Mouse (Mus musculus) lung, embryonic 16.5 days (tissue): ENCODE measurements around the gene Sp2. TPM values are rescaled to one million over a fixed set of nuclear protein-coding genes. Genes with fewer than 3 reads are reported as not detected.

Experiments used
- ATAC-seq: fragments of 200-750 bp; cut with Nextera tagmentation; 2 replicates; pipeline ENCODE4 v1.8.0; 2017; ENCODE audit warnings: low read depth, mild to moderate bottlenecking, moderate library complexity
- H3K27ac ChIP-seq: fragments of 300-500 bp; sonication (generic); 2 replicates; pipeline ENCODE4 v1.5.1; 2014; ENCODE audit warnings: mild to moderate bottlenecking, control low read depth, low read length
- H3K27me3 ChIP-seq: fragments of 300-500 bp; sonication (generic); 2 replicates; pipeline ENCODE4 v1.6.1; 2014; ENCODE audit warnings: low read depth, low read length, mixed read lengths; ENCODE audit not compliant: control insufficient read depth, insufficient read depth
- H3K36me3 ChIP-seq: fragments of 300-500 bp; sonication (generic); 2 replicates; pipeline ENCODE4 v1.6.1; 2014; ENCODE audit warnings: low read length; ENCODE audit not compliant: control insufficient read depth, insufficient read depth
- H3K4me1 ChIP-seq: fragments of 300-500 bp; sonication (generic); replicated peaks from 2 replicates; pipeline ENCODE4 v1.6.1; 2014; ENCODE audit warnings: low read length, mixed read lengths; ENCODE audit not compliant: control insufficient read depth, insufficient read depth
- H3K4me2 ChIP-seq: fragments of 300-500 bp; sonication (generic); 2 replicates; pipeline ENCODE4 v1.6.1; 2014; ENCODE audit warnings: low read depth, low read length, control low read depth
- H3K4me3 ChIP-seq: fragments of 300-500 bp; sonication (generic); 2 replicates; pipeline ENCODE4 v1.5.1; 2014; ENCODE audit warnings: mild to moderate bottlenecking, low read length, control low read depth
- H3K9ac ChIP-seq: fragments of 300-500 bp; sonication (generic); 2 replicates; pipeline ENCODE4 v1.6.1; 2014; ENCODE audit warnings: low read length, control low read depth
- H3K9me3 ChIP-seq: fragments of 300-500 bp; sonication (generic); 2 replicates; pipeline ENCODE4 v1.6.1; 2016; ENCODE audit warnings: low read length; ENCODE audit not compliant: control insufficient read depth
- WGBS: fragments of 180-500 bp; shearing (Covaris S2); extraction: QIAGEN DNeasy Blood & Tissue Kit; methylation state at CpG from one replicate; pipeline ENCODE4 v1.1.7; 2014; 5-methylcytosine and 5-hydroxymethylcytosine counted together
- polyA plus RNA-seq: library from polyadenylated mRNA; unstranded; fragments of >200 nt; fragmentation: Nextera tagmentation; extraction: Ambion mirVana; gene quantifications from 2 replicates; pipeline ENCODE4 v1.2.1, GENCODE M21; 2015

The Sp2 gene
- polyA plus RNA-seq, 1 experiment from 2014 or later: 22.2 TPM

GRCm38 (mm10) chr11:96947849-96948248 lies 34.9 kb downstream of the Sp2 start:
- ATAC-seq: no peak
- Histone ChIP-seq H3K9me3 (no peaks in the 10 kb centered on the region), H3K4me2 (no peak overlapping the region), H3K4me1 (peaks cover 7% of the 10 kb centered on the region), H3K9ac (no peak overlapping the region), H3K27me3 (no peaks in the 10 kb centered on the region), H3K4me3 (no peak overlapping the region), H3K36me3 (peaks cover 5% of the 10 kb centered on the region), H3K27ac (no peak overlapping the region)
- WGBS: 85% methylated on average over 4 of the region's 4 CpGs

DNA sequence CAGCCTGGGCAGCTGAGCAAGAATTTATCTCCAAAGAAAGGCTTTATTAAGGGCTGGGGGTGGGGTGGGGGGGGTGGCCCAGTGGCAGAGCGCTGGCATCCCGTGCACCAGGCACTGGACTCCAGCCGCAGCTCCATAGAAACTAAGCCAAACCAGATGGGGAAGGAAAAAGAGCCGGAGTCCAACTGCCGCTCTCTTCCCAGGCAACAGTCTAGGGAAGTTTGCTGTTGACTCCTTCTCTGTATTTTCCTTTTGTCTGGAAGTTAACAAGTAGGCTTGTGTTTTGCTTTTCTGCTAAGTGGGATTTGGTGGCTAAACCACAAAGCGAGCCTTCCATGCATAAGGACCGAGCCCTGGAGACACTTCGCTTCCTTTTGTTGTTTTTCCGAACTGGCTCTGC lies 36.3 kb downstream of the Sp2 start:
- peaks cover 3% of the 10 kb centered on the region; the same call in 1 of the 2 replicates for H3K36me3 ChIP-seq
- no peak overlapping the region for H3K9ac ChIP-seq
- no peak overlapping the region for H3K4me3 ChIP-seq
- WGBS: 81% methylated on average over 9 of the region's 9 CpGs
- H3K27me3 ChIP-seq: no peaks in the 10 kb centered on the region
- no peak overlapping the region for H3K27ac ChIP-seq
- H3K4me2 ChIP-seq: no peak overlapping the region
- H3K4me1 ChIP-seq: peaks cover 7% of the 10 kb centered on the region
- no peak for ATAC-seq
- no peaks in the 10 kb centered on the region for H3K9me3 ChIP-seq

GRCm38 (mm10) chr11:96944844-96945580 lies 37.7 kb downstream of the Sp2 start:
- Histone ChIP-seq H3K9ac (no peak overlapping the region), H3K4me3 (peak overlapping the region; percentile 1; the same call in 1 of the 2 replicates), H3K4me1 (peaks cover 7% of the 10 kb centered on the region), H3K27ac (no peak overlapping the region), H3K4me2 (peak overlapping the region; percentile 96), H3K36me3 (no peaks in the 10 kb centered on the region), H3K27me3 (no peaks in the 10 kb centered on the region), H3K9me3 (no peaks in the 10 kb centered on the region)
- ATAC-seq: no peak
- WGBS: 73% methylated on average over 14 of the region's 14 CpGs

- ATAC-seq: peak; percentile 97
- H3K9ac ChIP-seq: peak within 1 kb of the TSS; percentile 72
- H3K36me3 ChIP-seq: no peaks in the 10 kb centered on the region
- H3K27me3 ChIP-seq: no peaks in the 10 kb centered on the region
- H3K9me3 ChIP-seq: no peaks in the 10 kb centered on the region
- H3K27ac ChIP-seq: peak within 1 kb of the TSS; percentile 66
- peak within 1 kb of the TSS; percentile 66 for H3K4me3 ChIP-seq
- peaks cover 7% of the 10 kb centered on the region for H3K4me1 ChIP-seq
- 0% methylated on average over 29 of the region's 29 CpGs for WGBS
- peak within 1 kb of the TSS; percentile 96 for H3K4me2 ChIP-seq
These were observed 38.9 kb downstream of the Sp2 start, which contains the start of gene Pnpo for GRCm38 (mm10) chr11:96943746-96944304. TSS of gene Pnpo (minus strand) at chr11:96943986.

GRCm38 (mm10) chr11:96941989-96942590 lies 40.7 kb downstream of the Sp2 start:
- Histone ChIP-seq H3K4me1 (peaks cover 7% of the 10 kb centered on the region), H3K9ac (no peak overlapping the region), H3K9me3 (no peaks in the 10 kb centered on the region), H3K4me2 (no peak overlapping the region), H3K27me3 (no peaks in the 10 kb centered on the region), H3K27ac (no peak overlapping the region), H3K4me3 (no peak overlapping the region), H3K36me3 (no peaks in the 10 kb centered on the region)
- no peak for ATAC-seq
- WGBS: 65% methylated on average over 6 of the region's 6 CpGs

DNA sequence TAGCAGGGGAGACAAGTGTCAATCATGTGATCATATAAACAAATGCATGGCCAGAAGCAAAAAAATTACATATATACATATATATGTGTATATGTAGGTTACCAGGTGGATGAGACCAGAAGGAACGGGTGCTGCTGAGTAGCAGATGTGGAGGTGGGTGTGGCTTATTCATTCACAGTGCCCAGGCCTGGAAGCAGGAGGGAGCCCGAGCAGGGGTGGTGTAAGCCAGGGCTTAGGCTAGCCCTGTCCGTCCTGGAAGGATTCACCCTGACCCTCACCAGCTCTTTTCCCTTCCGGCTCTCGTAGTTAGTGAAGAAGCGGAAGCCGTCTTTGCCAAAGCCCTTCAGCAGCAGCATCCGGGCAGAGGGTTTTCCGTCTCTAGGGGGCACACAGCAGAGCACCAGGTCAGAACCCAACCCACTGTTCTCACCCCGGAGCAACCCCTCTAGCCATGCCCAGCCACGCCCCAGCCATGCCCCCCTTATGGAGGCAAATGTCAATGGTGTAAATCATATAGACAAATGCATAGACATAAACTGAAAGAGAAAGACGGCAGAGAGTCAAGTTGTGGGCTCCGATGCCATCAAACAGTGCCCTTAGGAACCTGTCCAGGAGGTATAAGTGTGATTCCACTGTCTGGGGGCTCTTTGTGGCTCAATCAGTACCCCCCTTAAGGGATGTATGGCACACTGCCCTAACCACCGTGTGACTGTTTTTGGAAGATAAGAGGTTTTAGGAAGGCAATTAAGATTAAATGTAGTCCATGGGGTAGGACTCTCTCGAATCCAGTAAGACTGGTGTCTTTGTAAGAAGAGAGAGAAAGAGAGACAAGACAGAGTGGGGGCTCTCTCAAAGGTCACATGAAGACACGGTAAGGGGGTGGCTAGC lies 41.9 kb downstream of the Sp2 start:
- H3K9ac ChIP-seq: no peak overlapping the region
- no peak overlapping the region for H3K4me2 ChIP-seq
- H3K27me3 ChIP-seq: no peaks in the 10 kb centered on the region
- 67% methylated on average over 16 of the region's 16 CpGs for WGBS
- H3K27ac ChIP-seq: no peak overlapping the region
- H3K9me3 ChIP-seq: no peaks in the 10 kb centered on the region
- no peak overlapping the region for H3K4me3 ChIP-seq
- no peaks in the 10 kb centered on the region for H3K36me3 ChIP-seq
- peaks cover 7% of the 10 kb centered on the region for H3K4me1 ChIP-seq
- no peak for ATAC-seq

GRCm38 (mm10) chr11:96938426-96938800 lies 44.3 kb downstream of the Sp2 start:
- H3K36me3 ChIP-seq: no peaks in the 10 kb centered on the region
- no peak overlapping the region for H3K9ac ChIP-seq
- no peaks in the 10 kb centered on the region for H3K27me3 ChIP-seq
- H3K4me2 ChIP-seq: no peak overlapping the region
- peaks cover 10% of the 10 kb centered on the region for H3K4me1 ChIP-seq
- H3K4me3 ChIP-seq: no peak overlapping the region
- no peaks in the 10 kb centered on the region for H3K9me3 ChIP-seq
- H3K27ac ChIP-seq: no peak overlapping the region
- 76% methylated on average over 6 of the region's 6 CpGs for WGBS
- ATAC-seq: no peak

DNA sequence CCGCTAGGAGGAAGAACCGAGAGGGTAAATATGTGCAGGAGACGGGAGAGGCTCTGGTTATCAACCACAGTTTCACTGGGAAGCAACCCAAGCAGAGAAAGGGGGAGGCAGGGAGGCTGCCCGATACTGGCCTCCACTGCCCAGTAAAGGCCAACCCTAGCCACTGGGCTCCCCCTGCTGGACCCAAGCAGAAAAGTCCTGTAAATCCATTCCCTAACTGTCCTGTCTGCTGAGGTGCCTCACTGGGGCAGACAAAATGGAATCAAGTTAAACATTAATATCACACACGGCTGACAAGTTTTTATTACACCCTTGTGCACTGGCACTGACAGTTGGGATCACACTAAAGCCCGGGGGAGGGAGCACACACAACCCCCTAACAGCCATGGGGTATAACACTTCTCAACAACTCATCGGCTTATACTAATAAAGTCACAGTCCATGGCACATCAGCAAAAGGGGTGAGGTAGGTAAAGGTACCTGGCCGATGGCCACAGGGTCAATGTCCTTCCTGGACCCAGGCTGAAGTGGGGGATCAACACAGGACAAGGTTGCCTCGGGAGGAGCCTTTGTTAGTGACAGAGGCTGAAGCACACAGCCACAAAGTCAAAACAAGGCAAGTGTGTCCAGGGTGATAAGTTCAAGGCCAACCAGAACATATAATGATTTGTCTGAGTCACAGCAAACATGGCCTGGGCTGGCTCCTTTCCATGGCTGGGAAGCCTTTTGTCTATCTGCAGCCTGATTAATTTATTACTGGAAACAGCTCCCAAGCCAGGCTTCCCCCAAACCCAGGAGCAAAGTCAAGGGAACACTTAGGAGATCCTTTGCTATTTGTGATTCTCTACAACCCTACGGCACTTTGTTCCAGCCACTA lies 45.0 kb downstream of the Sp2 start:
- H3K27ac ChIP-seq: peak overlapping the region; percentile 60; the same call in 1 of the 2 replicates

More for the DNA sequence above, 45.0 kb downstream of the Sp2 start:
- H3K9me3 ChIP-seq: no peaks in the 10 kb centered on the region
- no peaks in the 10 kb centered on the region for H3K36me3 ChIP-seq
- peak; percentile 45 for ATAC-seq
- no peak overlapping the region for H3K9ac ChIP-seq
- 42% methylated on average over 10 of the region's 10 CpGs for WGBS
- no peak overlapping the region for H3K4me3 ChIP-seq
- no peak overlapping the region for H3K4me2 ChIP-seq
- H3K27me3 ChIP-seq: no peaks in the 10 kb centered on the region
- peaks cover 11% of the 10 kb centered on the region; the same call in 1 of the 2 replicates for H3K4me1 ChIP-seq
